Mouse (Mus musculus): ENCODE measurements around the gene Abhd11.
A peak's percentile ranks its signal among the peaks of the same experiment; 100 is the strongest.
"Not testable (repeated sequence)": the region's sequence is repeated elsewhere in the genome, so short reads cannot be mapped to it uniquely, and the experiment has no call there.

The Abhd11 gene

GRCm38 (mm10) chr5:135023344-135024173, 14.6 kb downstream of the Abhd11 start, which contains the start of gene Stx1a:
TSS of gene Stx1a (plus strand) at chr5:135023482.
- peak; percentile 82 to 86 for DNase-seq (ENCODE audit: low spot score in 2 of 2)

- no peak for DNase-seq (ENCODE audit: low spot score in 2 of 2)
Observed at GRCm38 (mm10) chr5:135024665-135025224, 15.8 kb downstream of the Abhd11 start.

- peak; percentile 62 to 80 for DNase-seq (ENCODE audit: low spot score in 2 of 2)
Observed at GRCm38 (mm10) chr5:135025899-135026298, 16.9 kb downstream of the Abhd11 start.

GRCm38 (mm10) chr5:135029007-135029854, 20.3 kb downstream of the Abhd11 start:
- peak; percentile 73 to 76 for DNase-seq (ENCODE audit: low spot score in 2 of 2)

GRCm38 (mm10) chr5:135032581-135032980, 23.6 kb downstream of the Abhd11 start:
- DNase-seq (ENCODE audit: low spot score in 2 of 2), result no peak

GRCm38 (mm10) chr5:135034593-135034992, 25.6 kb downstream of the Abhd11 start:
- DNase-seq (ENCODE audit: low spot score in 2 of 2), result no peak

- DNase-seq (ENCODE audit: low spot score in 2 of 2), result peak; percentile 74 to 82
Observed at GRCm38 (mm10) chr5:135035608-135036359, 26.8 kb downstream of the Abhd11 start.

DNA sequence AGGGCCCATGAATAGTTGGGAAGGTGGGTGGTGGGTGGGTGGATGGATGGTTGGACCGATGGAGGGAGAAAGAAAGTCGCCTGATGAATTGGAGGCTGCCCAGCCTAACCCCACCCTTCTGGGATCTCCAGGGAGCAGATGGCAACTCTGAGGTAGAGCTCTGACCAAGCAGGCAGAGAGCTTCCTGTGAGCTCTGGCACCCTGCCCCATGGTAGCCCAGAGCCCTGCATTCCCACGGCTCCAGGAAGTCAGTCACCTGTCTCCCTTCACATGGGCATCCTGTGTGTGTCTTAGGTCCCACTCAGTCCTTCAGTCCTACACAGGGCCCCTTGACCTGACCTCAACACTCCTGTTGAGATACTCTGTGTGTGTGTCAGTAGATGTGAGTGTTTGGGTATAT, 29.0 kb downstream of the Abhd11 start:
- DNase-seq (ENCODE audit: low spot score in 2 of 2), result no peak

- no peak for DNase-seq (ENCODE audit: low spot score in 2 of 2)
Observed at GRCm38 (mm10) chr5:135039541-135039940, 30.6 kb downstream of the Abhd11 start.

DNA sequence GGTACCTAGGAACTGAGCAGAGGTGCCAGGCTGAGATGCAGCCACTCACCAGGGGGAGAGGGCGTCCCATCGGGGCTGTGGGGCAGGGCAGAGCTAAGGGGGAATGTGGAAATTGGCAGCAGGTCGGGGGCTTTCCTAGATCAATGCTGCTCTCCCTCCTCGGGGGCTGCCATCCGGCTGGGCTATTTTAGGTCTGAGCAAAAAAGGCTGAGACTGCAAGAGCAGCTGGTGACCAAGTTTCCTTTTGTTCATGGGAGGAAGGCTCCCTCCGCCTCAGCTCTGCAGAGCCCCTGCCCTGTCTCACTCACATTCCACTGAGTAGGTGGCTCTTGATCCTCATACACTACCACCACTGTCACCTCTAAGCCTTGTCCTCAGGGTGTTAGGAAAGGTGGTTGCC, 31.1 kb downstream of the Abhd11 start:
- DNase-seq (ENCODE audit: low spot score in 2 of 2), result peak in 1 of 2 experiments; percentile 56

DNA sequence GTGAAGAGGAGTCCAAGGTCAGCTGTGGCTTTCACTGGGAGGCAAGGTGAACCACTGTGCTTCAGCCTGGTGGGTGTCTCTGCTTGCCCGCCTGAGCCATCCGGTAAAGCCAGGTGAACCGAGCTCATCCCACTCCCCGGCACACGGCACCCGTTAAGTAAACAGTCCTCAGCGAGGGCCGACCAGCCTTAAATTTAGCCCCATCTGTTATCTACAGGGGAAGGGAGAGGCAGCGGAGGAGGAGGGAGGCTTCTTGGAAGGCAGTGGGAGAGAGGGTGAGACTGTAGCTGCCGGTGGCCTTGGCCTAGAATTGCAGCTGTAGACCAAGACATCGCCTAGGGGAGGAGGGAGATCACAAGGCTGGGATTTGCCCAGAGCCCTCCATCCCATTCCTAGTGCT, 31.8 kb downstream of the Abhd11 start:
- DNase-seq (ENCODE audit: low spot score in 2 of 2), result peak; percentile 44 to 55

GRCm38 (mm10) chr5:135042105-135042788, 33.3 kb downstream of the Abhd11 start:
- no peak for DNase-seq (ENCODE audit: low spot score in 2 of 2)

GRCm38 (mm10) chr5:135044575-135044974, 35.6 kb downstream of the Abhd11 start:
- no peak for DNase-seq (ENCODE audit: low spot score in 2 of 2)

DNA sequence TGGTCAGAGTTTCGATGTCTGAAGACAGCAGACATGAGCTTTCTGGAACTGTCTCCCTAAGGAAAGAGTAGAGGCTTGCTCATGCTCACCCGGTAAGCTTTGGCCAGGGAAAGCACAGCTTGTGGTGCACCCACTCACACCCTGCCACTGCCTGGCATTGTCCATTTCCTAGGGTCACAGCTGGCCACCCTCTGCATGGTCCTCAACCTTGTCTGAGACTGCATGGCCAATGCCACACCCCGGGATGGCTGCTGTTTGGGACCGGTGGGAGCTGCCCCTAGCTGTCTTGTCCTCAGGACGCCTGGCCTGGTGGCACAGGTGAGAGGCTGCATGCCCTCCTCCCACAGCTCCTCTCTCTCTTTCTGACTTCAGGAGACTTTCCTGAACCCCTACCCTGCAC, 39.6 kb downstream of the Abhd11 start:
- DNase-seq (ENCODE audit: low spot score in 2 of 2), result no peak

DNA sequence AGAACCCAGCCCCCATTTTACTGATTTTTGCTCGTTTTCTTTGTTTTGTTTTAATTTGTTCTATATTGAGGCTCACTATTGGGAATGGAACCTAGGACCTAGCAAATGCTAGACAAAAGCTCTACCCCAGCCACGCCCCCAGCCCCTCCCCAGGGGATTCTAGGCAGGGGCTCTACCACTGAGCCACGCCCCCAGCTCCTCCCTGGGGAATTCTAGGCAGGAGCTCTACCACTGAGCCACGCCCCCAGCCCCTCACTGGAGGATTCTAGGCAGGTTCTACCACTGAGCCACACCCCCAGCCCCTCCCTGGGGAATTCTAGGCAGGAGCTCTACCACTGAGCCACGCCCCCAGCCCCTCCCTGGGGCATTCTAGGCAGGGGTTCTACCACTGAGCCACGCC, 40.3 kb downstream of the Abhd11 start:
- DNase-seq (ENCODE audit: low spot score in 2 of 2), result not testable (repeated sequence)

DNA sequence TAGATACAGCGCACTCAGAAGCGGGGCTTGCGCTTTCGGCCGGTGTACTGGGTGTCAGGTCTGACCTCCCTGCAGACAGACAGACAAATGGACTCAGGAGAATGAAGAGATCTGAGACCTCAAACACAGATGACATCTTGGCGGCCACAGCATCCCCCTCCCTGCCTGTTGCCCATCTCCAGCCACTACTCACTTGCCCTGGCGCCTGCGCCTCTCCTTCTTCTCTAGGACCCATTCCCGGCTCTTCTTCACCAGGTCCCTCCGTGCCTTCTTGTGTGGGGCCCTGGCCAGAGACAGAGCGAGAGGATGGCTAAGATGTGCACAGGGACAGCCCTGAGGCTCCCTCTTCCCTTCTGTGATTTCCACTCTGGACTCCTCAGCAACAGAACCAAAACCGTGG, 44.4 kb downstream of the Abhd11 start:
- DNase-seq (ENCODE audit: low spot score in 2 of 2), result no peak

Data from right cerebral cortex, postnatal 36 days (tissue).